Mouse (Mus musculus) monocyte, adult 2 months (primary cell): ENCODE measurements around the gene Pde5a.

Experiments used
- DNase-seq, 2 experiments: peaks; one replicate each; pipeline ENCODE4 v3.0.0; 2022; ENCODE audit warnings: low spot score in 2 of 2, low read depth in 1 of 2

Gene Pde5a

GRCm38 (mm10) chr3:122763768-122764167, 35.0 kb downstream of the Pde5a start:
- no peak for DNase-seq

GRCm38 (mm10) chr3:122766930-122767329, 38.2 kb downstream of the Pde5a start:
- DNase-seq: no peak

GRCm38 (mm10) chr3:122767841-122768240, 39.1 kb downstream of the Pde5a start:
- no peak for DNase-seq

- DNase-seq: no peak
These were observed 52.7 kb downstream of the Pde5a start for GRCm38 (mm10) chr3:122781417-122781816.

- no peak for DNase-seq
These were observed 55.5 kb downstream of the Pde5a start for GRCm38 (mm10) chr3:122784245-122784644.

GRCm38 (mm10) chr3:122788314-122788713, 59.6 kb downstream of the Pde5a start:
- no peak for DNase-seq

GRCm38 (mm10) chr3:122789544-122789943, 60.8 kb downstream of the Pde5a start:
- DNase-seq: no peak

- DNase-seq: no peak
These were observed 71.3 kb downstream of the Pde5a start for GRCm38 (mm10) chr3:122800050-122800449.

GRCm38 (mm10) chr3:122800553-122801435, 72.0 kb downstream of the Pde5a start:
- DNase-seq: no peak

- DNase-seq: no peak
These were observed 72.9 kb downstream of the Pde5a start for GRCm38 (mm10) chr3:122801436-122802221.

GRCm38 (mm10) chr3:122807313-122807712, 78.6 kb downstream of the Pde5a start:
- DNase-seq: no peak

GRCm38 (mm10) chr3:122810090-122810863, 81.5 kb downstream of the Pde5a start:
- no peak for DNase-seq

- DNase-seq: no peak
These were observed 82.2 kb downstream of the Pde5a start for GRCm38 (mm10) chr3:122810986-122811385.

GRCm38 (mm10) chr3:122814531-122814930, 85.8 kb downstream of the Pde5a start:
- no peak for DNase-seq

- no peak for DNase-seq
These were observed 89.5 kb downstream of the Pde5a start for GRCm38 (mm10) chr3:122818282-122818681.

GRCm38 (mm10) chr3:122820700-122821099, 92.0 kb downstream of the Pde5a start:
- DNase-seq: no peak

GRCm38 (mm10) chr3:122828270-122829058, 99.7 kb downstream of the Pde5a start:
- no peak for DNase-seq

GRCm38 (mm10) chr3:122834519-122834918, 105.8 kb downstream of the Pde5a start:
- no peak for DNase-seq

GRCm38 (mm10) chr3:122835097-122835850, 106.5 kb downstream of the Pde5a start:
- no peak for DNase-seq

GRCm38 (mm10) chr3:122837639-122838038, 108.9 kb downstream of the Pde5a start:
- DNase-seq: no peak
